Mouse (Mus musculus) C2C12 (cell line): ENCODE measurements at regions not wholly inside any gene's neighbourhood (a gene's known extent, or its start where the extent isn't known, plus 50 kb on each side); places are given as distances from the start of the nearest gene placed in this dataset.

Source experiments
- CTCF ChIP-seq: IDR thresholded peaks from one replicate; pipeline ENCODE4 v1.5.1; 2011; ENCODE audit not compliant: control insufficient read depth, insufficient read depth, insufficient read length
- MAX ChIP-seq: IDR thresholded peaks from one replicate; pipeline ENCODE4 v1.6.1; 2011; ENCODE audit warnings: mild to moderate bottlenecking, control low read depth
- MYOD1 ChIP-seq: IDR thresholded peaks from one replicate; pipeline ENCODE4 v1.6.1; 2011; ENCODE audit warnings: low read depth; ENCODE audit not compliant: control insufficient read depth, insufficient read length
- MYOG ChIP-seq: IDR thresholded peaks from one replicate; pipeline ENCODE4 v1.6.1; 2011; ENCODE audit not compliant: control insufficient read depth, insufficient read length; ENCODE audit errors: extremely low read depth
- USF1 ChIP-seq: IDR thresholded peaks from one replicate; pipeline ENCODE4 v1.6.1; 2011; ENCODE audit warnings: low read depth, mild to moderate bottlenecking, control low read depth, moderate library complexity

DNA sequence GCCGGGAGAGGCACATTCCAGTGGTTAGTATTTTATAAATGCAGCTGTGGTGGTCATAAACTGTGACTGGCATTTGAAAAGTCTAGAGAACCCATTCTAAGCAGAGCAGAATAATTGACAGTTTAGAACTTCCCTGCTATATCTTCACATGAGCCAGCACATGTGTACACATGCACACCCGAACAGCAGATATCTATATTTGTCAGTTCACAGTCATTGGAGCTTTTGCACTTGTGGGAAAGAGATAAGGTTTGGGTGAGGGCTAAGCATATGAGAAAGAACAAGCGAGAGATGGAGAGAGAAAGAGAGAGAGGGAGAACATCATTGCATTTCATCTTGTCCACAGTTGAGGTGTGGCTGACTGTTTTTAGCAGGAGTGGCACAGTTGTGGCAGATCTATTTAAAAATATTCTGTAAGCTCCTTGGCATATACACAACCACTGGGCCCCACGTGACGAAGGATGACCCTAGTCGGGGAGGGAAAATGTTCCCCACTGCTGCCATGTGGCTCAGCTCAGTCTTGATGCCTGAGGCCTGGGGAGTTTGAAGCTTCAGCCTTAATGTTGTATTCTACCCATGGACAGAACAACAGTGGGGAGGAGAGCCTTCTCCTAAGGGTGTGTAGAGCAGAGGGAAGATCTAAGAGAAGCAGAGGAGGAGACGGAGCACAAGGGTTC, 85.4 kb upstream of the Tprg start:
- TF ChIP-seq MYOD1 (peak; percentile 53), CTCF (no peak), MAX (no peak), USF1 (peak; percentile 59), MYOG (no peak)
